Mouse (Mus musculus) kidney, adult 2 months (tissue): ENCODE measurements at regions not wholly inside any gene's neighbourhood (a gene's known extent, or its start where the extent isn't known, plus 50 kb on each side); places are given as distances from the start of the nearest gene placed in this dataset.

Experiments
- CTCF ChIP-seq: fragments of 200-500 bp; conservative IDR thresholded peaks from 2 replicates; pipeline ENCODE4 v1.5.1; 2011; ENCODE audit warnings: low read depth, mild to moderate bottlenecking, control low read depth, low read length, moderate library complexity, mixed read lengths; ENCODE audit not compliant: insufficient read depth, insufficient read length
- POLR2A ChIP-seq: fragments of 200-500 bp; IDR thresholded peaks from one replicate; pipeline ENCODE4 v1.6.1; 2011; ENCODE audit warnings: low read depth, low read length, control low read depth

DNA sequence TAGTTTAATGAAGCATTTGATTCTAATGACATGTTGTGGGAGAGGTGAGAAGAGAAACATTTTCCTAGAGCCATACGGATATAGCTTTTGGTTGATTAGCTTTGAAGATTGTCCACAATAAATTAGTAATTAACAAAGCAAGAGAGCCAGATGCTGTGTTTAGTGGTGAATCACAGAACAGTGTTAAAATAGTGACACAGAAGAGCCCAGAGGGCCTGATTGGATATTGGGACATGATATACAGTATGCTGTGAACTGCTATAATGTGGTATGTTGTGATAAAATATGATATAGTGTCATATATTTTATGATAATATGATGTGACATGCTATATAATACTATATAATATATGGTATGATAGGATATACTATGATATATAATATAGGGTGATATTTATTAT lies 243.7 kb upstream of the Ngly1 start:
- TF ChIP-seq CTCF (no peak), POLR2A (no peak)
